Mouse (Mus musculus): ENCODE measurements around the gene Naa80. TPM values are rescaled to one million over a fixed set of nuclear protein-coding genes. Genes with fewer than 3 reads are reported as not detected.

Naa80 gene
- polyA plus RNA-seq, 1 experiment from 2014 or later = 15.8 TPM

- no peaks in the 10 kb centered on the region for H3K9me3 ChIP-seq
- H3K4me2 ChIP-seq (replicated peaks) = no peak overlapping the region
- H3K4me3 ChIP-seq = no peak overlapping the region
- no peak for ATAC-seq (ENCODE audit: low FRiP score, low read depth)
- no peak overlapping the region for H3K9ac ChIP-seq
- H3K27ac ChIP-seq = peak overlapping the region; percentile 53; the same call in 1 of the 2 replicates
- H3K27me3 ChIP-seq (replicated peaks) = no peaks in the 10 kb centered on the region
- peaks cover 75% of the 10 kb centered on the region for H3K36me3 ChIP-seq
- peaks cover 26% of the 10 kb centered on the region for H3K4me1 ChIP-seq
- 71% methylated on average over 13 of the region's 13 CpGs for WGBS
Observed at GRCm38 (mm10) chr9:107618778-107619545, 40.3 kb downstream of the Naa80 start.

- Histone ChIP-seq H3K4me3 (no peak overlapping the region), H3K9ac (0 out of 2 replicates have a peak overlapping the region, but pooled peaks have one; percentile 1), H3K36me3 (peaks cover 75% of the 10 kb centered on the region), H3K27me3 (replicated peaks) (no peaks in the 10 kb centered on the region), H3K27ac (no peak overlapping the region), H3K4me2 (replicated peaks) (no peak overlapping the region), H3K4me1 (peaks cover 29% of the 10 kb centered on the region), H3K9me3 (no peaks in the 10 kb centered on the region)
- WGBS = 87% methylated on average over 13 of the region's 13 CpGs
- no peak for ATAC-seq (ENCODE audit: low FRiP score, low read depth)
Observed at GRCm38 (mm10) chr9:107619546-107619879, 40.8 kb downstream of the Naa80 start.

- no peak overlapping the region for H3K4me3 ChIP-seq
- ATAC-seq (ENCODE audit: low FRiP score, low read depth) = no peak
- H3K9me3 ChIP-seq = no peaks in the 10 kb centered on the region
- no peak overlapping the region for H3K9ac ChIP-seq
- H3K4me1 ChIP-seq = peaks cover 29% of the 10 kb centered on the region
- H3K36me3 ChIP-seq = peaks cover 70% of the 10 kb centered on the region
- no peaks in the 10 kb centered on the region for H3K27me3 ChIP-seq (replicated peaks)
- no peak overlapping the region for H3K4me2 ChIP-seq (replicated peaks)
- no peak overlapping the region for H3K27ac ChIP-seq
Observed at GRCm38 (mm10) chr9:107620954-107621353, 42.3 kb downstream of the Naa80 start.

- WGBS = 68% methylated on average over 5 of the region's 5 CpGs
- Histone ChIP-seq H3K27ac (no peak overlapping the region), H3K27me3 (replicated peaks) (no peaks in the 10 kb centered on the region), H3K4me3 (no peak overlapping the region), H3K4me2 (replicated peaks) (no peak overlapping the region), H3K36me3 (peaks cover 45% of the 10 kb centered on the region), H3K4me1 (peaks cover 55% of the 10 kb centered on the region), H3K9ac (0 out of 2 replicates have a peak overlapping the region, but pooled peaks have one; percentile 29), H3K9me3 (no peaks in the 10 kb centered on the region)
- no peak for ATAC-seq (ENCODE audit: low FRiP score, low read depth)
Observed at GRCm38 (mm10) chr9:107624539-107624938, 45.9 kb downstream of the Naa80 start.

- peaks cover 41% of the 10 kb centered on the region for H3K36me3 ChIP-seq
- 77% methylated on average over 3 of the region's 3 CpGs for WGBS
- H3K27ac ChIP-seq = no peak overlapping the region
- no peaks in the 10 kb centered on the region for H3K27me3 ChIP-seq (replicated peaks)
- H3K4me1 ChIP-seq = peaks cover 55% of the 10 kb centered on the region
- ATAC-seq (ENCODE audit: low FRiP score, low read depth) = no peak
- no peaks in the 10 kb centered on the region for H3K9me3 ChIP-seq
- H3K4me3 ChIP-seq = no peak overlapping the region
- H3K4me2 ChIP-seq (replicated peaks) = no peak overlapping the region
- peak overlapping the region; percentile 29; the same call in 1 of the 2 replicates for H3K9ac ChIP-seq
Observed at GRCm38 (mm10) chr9:107624951-107625350, 46.3 kb downstream of the Naa80 start.

GRCm38 (mm10) chr9:107625351-107626128, 46.9 kb downstream of the Naa80 start:
- Histone ChIP-seq H3K4me2 (replicated peaks) (peak overlapping the region; percentile 99; the same call in 1 of the 2 replicates), H3K27ac (peak overlapping the region; percentile 96; the same call in 1 of the 2 replicates), H3K4me3 (no peak overlapping the region), H3K27me3 (replicated peaks) (no peaks in the 10 kb centered on the region), H3K9me3 (no peaks in the 10 kb centered on the region), H3K4me1 (peaks cover 61% of the 10 kb centered on the region), H3K9ac (peak overlapping the region; percentile 29; the same call in 1 of the 2 replicates), H3K36me3 (peaks cover 36% of the 10 kb centered on the region)
- ATAC-seq (ENCODE audit: low FRiP score, low read depth) = no peak
- WGBS = 89% methylated on average over 12 of the region's 12 CpGs

GRCm38 (mm10) chr9:107626158-107626843, 47.6 kb downstream of the Naa80 start:
- H3K27ac ChIP-seq = peak overlapping the region; percentile 96
- 30% methylated on average over 13 of the region's 15 CpGs for WGBS
- H3K9ac ChIP-seq = peak overlapping the region; percentile 58
- H3K4me1 ChIP-seq = peaks cover 69% of the 10 kb centered on the region
- H3K4me3 ChIP-seq = peak overlapping the region; percentile 3; the same call in 1 of the 2 replicates
- peak; percentile 10 for ATAC-seq (ENCODE audit: low FRiP score, low read depth)
- H3K9me3 ChIP-seq = no peaks in the 10 kb centered on the region
- H3K4me2 ChIP-seq (replicated peaks) = peak overlapping the region; percentile 99
- H3K36me3 ChIP-seq = peaks cover 36% of the 10 kb centered on the region
- no peaks in the 10 kb centered on the region for H3K27me3 ChIP-seq (replicated peaks)

- no peaks in the 10 kb centered on the region for H3K9me3 ChIP-seq
- ATAC-seq (ENCODE audit: low FRiP score, low read depth) = peak; percentile 45
- H3K4me1 ChIP-seq = peaks cover 74% of the 10 kb centered on the region
- peak overlapping the region; percentile 99 for H3K4me2 ChIP-seq (replicated peaks)
- H3K9ac ChIP-seq = peak overlapping the region; percentile 58
- peaks cover 35% of the 10 kb centered on the region for H3K36me3 ChIP-seq
- H3K27ac ChIP-seq = peak overlapping the region; percentile 96
- peak overlapping the region; percentile 3; the same call in 1 of the 2 replicates for H3K4me3 ChIP-seq
- 0% methylated on average over 2 of the region's 2 CpGs for WGBS
- H3K27me3 ChIP-seq (replicated peaks) = no peaks in the 10 kb centered on the region
Observed at GRCm38 (mm10) chr9:107626844-107627277, 48.2 kb downstream of the Naa80 start.

GRCm38 (mm10) chr9:107627387-107628255, 48.9 kb downstream of the Naa80 start:
- Histone ChIP-seq H3K27me3 (replicated peaks) (no peaks in the 10 kb centered on the region), H3K36me3 (peaks cover 28% of the 10 kb centered on the region), H3K4me3 (no peak overlapping the region), H3K27ac (peak overlapping the region; percentile 96), H3K4me2 (replicated peaks) (peak overlapping the region; percentile 99), H3K9ac (peak overlapping the region; percentile 58), H3K9me3 (no peaks in the 10 kb centered on the region), H3K4me1 (peaks cover 82% of the 10 kb centered on the region)
- no peak for ATAC-seq (ENCODE audit: low FRiP score, low read depth)
- 25% methylated on average over 20 of the region's 20 CpGs for WGBS

GRCm38 (mm10) chr9:107628721-107629410, 50.2 kb downstream of the Naa80 start:
- Histone ChIP-seq H3K4me1 (peaks cover 94% of the 10 kb centered on the region), H3K27ac (peak overlapping the region; percentile 96), H3K36me3 (peaks cover 20% of the 10 kb centered on the region), H3K9ac (peak overlapping the region; percentile 58), H3K27me3 (replicated peaks) (no peaks in the 10 kb centered on the region), H3K9me3 (no peaks in the 10 kb centered on the region), H3K4me2 (replicated peaks) (peak overlapping the region; percentile 99), H3K4me3 (no peak overlapping the region)
- ATAC-seq (ENCODE audit: low FRiP score, low read depth) = no peak
- 38% methylated on average over 14 of the region's 15 CpGs for WGBS

GRCm38 (mm10) chr9:107629411-107629730, 50.7 kb downstream of the Naa80 start:
- Histone ChIP-seq H3K27me3 (replicated peaks) (no peaks in the 10 kb centered on the region), H3K9me3 (no peaks in the 10 kb centered on the region), H3K36me3 (peaks cover 16% of the 10 kb centered on the region), H3K4me2 (replicated peaks) (peak overlapping the region; percentile 99), H3K9ac (peak overlapping the region; percentile 58), H3K27ac (peak overlapping the region; percentile 96), H3K4me1 (peaks cover 98% of the 10 kb centered on the region), H3K4me3 (no peak overlapping the region)
- no peak for ATAC-seq (ENCODE audit: low FRiP score, low read depth)
- 28% methylated on average over 4 of the region's 4 CpGs for WGBS

All from neural tube, embryonic 12.5 days (tissue).